Mouse (Mus musculus): Measurements from ENCODE around the gene Ifi47.
"Not testable (repeated sequence)": the region's sequence is repeated elsewhere in the genome, so short reads cannot be mapped to it uniquely, and the experiment has no call there.

The Ifi47 gene

GRCm38 (mm10) chr11:49076001-49076757 is at the start of gene Ifi47:
Gene Ifi47, plus strand, starts transcription at chr11:49076587.
- not testable (repeated sequence) for DNase-seq (ENCODE audit: low spot score)

- DNase-seq (ENCODE audit: low spot score), result not testable (repeated sequence)
Observed at GRCm38 (mm10) chr11:49050064-49050463, 26.3 kb upstream of the Ifi47 start.

GRCm38 (mm10) chr11:49051093-49051891 is 25.1 kb upstream of the Ifi47 start, which contains the start of gene 9930111J21Rik2:
Gene 9930111J21Rik2, minus strand, starts transcription at chr11:49051242.
- not testable (repeated sequence) for DNase-seq (ENCODE audit: low spot score)

DNA sequence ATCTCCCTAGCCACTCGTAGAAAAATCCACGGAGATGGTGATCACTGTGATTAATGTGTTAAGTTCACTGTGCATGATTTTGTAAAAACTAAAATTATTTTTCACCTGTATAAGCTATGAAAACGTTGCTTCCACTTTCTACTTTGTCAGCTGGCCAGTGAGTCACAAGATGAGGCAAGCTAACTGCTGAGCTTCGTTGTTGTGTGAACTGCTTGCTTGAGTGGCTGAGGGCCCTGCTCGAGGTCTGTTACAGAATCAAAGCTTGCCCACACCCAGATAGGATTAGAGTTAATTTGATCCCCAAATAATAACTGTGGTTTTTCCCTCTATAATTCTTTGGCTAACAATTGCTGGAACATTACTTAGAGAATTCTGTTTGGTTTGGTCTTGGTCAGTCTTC is 24.5 kb upstream of the Ifi47 start:
- not testable (repeated sequence) for DNase-seq (ENCODE audit: low spot score)

- not testable (repeated sequence) for DNase-seq (ENCODE audit: low spot score)
Observed at GRCm38 (mm10) chr11:49060061-49060460, 16.3 kb upstream of the Ifi47 start.

GRCm38 (mm10) chr11:49061865-49062264 is 14.5 kb upstream of the Ifi47 start:
- not testable (repeated sequence) for DNase-seq (ENCODE audit: low spot score)

- not testable (repeated sequence) for DNase-seq (ENCODE audit: low spot score)
Observed at GRCm38 (mm10) chr11:49063713-49064469, 12.5 kb upstream of the Ifi47 start, which contains the start of gene Tgtp2. Gene Tgtp2, minus strand, starts transcription at chr11:49064206.

DNA sequence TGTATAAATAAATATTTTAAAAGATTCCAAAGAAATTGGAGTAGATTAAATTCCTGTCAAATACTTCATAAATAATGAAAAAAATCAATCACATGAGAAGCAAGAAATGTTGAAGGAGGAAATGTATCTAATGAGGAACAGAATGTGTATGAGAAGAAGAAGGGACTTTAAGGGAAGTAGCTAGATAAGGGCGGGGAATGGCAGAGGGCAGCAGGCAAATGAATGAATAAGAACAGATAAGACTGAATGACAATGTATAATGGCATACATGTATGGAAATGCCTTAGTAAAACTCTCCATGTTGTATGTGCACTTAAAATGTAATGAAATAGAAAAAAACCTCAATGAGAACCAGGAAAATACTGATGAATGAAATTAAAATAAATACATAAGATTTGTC is 8.0 kb upstream of the Ifi47 start:
- DNase-seq (ENCODE audit: low spot score), result no peak

GRCm38 (mm10) chr11:49077012-49077411 is 625 bp downstream of the Ifi47 start:
- no peak for DNase-seq (ENCODE audit: low spot score)

- no peak for DNase-seq (ENCODE audit: low spot score)
Observed at GRCm38 (mm10) chr11:49078719-49079118, 2.3 kb downstream of the Ifi47 start.

DNA sequence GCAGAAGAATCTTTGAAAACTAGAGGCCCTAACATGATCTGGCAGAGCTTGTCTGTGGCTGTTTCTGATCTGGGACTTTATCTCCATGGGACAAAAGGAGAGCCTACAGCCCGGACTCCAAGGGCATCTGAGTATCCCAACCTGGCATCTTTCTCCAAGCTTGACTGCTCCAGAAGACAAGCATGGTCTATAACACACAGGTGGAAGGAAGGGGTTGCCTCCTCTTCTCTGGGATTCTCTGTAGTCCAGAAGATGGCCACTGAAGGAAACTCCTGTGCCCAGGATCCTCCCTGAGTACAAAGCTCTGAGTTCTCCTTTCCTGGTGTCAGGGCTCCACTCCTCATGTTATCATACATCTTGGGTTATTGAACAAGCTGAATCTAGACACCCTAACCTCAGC is 4.2 kb downstream of the Ifi47 start:
- DNase-seq (ENCODE audit: low spot score), result no peak

GRCm38 (mm10) chr11:49081356-49081755 is 5.0 kb downstream of the Ifi47 start:
- DNase-seq (ENCODE audit: low spot score), result no peak

GRCm38 (mm10) chr11:49081886-49082285 is 5.5 kb downstream of the Ifi47 start:
- no peak for DNase-seq (ENCODE audit: low spot score)

DNA sequence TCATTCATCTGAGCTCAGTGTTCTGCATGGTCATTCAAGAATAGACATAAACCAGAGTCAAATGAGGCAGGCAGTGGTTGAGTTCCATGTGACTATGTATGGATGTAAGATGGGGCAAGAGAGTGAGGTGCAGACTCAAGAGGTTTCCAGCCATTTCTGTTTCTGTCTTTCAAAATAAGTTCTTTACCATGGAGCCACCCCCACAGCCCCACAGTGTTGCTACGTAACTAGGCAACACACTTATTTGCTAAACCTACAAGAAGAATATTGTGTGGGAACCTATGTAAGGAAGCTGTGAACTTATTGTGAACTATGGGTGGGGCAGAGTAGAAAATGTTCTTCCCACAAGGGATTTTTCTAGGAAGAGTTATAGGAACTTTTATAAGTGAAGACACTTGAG is 6.8 kb downstream of the Ifi47 start:
- no peak for DNase-seq (ENCODE audit: low spot score)

GRCm38 (mm10) chr11:49083808-49084207 is 7.4 kb downstream of the Ifi47 start:
- DNase-seq (ENCODE audit: low spot score), result no peak

DNA sequence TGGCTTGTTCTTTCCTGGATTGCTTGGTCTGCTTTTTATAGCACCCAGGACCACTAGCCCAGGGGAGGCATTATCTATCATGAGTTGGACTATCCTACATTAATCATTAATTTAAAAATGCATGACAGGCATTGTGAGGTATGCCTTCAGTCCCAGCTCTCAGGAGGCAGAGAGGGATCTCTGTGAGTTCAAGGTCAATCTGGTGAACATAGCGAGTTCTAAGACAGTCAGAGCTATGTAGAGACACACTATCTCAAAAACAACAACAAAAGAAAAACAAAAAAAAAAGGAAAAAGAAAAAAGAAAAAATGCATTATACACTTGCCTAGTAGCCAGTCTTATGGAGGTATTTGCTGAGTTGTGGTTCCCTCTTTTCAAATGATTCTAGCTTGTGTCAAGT is 8.0 kb downstream of the Ifi47 start:
- DNase-seq (ENCODE audit: low spot score), result no peak

DNA sequence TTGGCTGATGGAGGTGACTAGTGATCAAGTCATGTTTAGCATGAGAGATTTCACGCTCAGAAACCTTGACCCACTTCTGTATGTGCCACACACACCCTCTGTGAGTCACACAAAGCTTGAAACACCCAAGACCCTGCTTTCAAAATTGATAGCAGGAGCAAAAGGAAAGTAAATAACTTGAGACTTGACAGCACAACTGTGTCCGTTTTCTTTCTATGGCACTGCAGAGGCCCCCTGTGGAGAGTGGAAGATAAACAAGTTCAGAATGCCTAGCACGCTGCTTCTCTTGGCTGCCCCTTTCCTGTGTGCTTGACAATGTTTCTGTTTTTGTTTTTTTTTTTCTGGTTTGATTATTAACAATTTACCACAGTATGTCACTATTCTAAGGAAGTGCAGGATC is 8.5 kb downstream of the Ifi47 start:
- no peak for DNase-seq (ENCODE audit: low spot score)

- no peak for DNase-seq (ENCODE audit: low spot score)
Observed at GRCm38 (mm10) chr11:49086858-49087361, 10.5 kb downstream of the Ifi47 start.

GRCm38 (mm10) chr11:49087830-49088616 is 11.6 kb downstream of the Ifi47 start:
- no peak for DNase-seq (ENCODE audit: low spot score)

DNA sequence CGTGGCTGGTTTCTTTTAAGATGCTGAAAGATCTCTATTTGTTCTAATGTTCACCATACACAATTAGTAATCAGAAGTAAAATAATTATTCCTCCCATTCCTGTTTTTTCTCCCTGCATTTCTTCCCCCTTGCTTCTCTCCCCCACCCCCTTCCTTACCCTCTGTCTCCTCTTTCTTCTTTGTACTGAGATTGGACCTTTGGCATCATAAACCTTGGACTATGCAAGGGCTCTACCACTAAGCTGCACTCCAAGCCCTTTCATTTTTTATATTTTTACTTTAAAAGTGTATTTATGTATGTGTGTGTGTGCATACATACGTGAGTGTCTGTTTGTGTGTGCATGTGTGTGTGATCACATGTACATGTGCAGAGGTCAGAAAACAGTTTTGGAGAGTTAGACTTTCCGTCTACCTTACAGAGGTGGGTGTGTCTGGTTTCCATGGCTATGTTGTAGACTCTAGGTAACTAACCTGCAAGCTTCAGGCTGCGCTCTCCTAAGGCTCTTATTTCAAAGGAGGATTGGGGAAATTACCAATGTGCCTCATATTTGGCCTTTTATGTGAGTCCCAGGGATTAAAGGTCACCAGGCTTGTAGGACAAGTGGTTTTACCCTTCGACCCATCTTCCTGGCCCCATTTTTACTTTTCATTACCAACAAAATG is 12.7 kb downstream of the Ifi47 start:
- no peak for DNase-seq (ENCODE audit: low spot score)

All from retina, embryonic 14.5 days (tissue).